Mouse (Mus musculus) bone marrow macrophage, adult 2 months (primary cell): ENCODE data around the gene Ppil3.

ENCODE experiments used
- CTCF ChIP-seq: IDR thresholded peaks from 2 replicates; pipeline ENCODE4 v1.5.1; 2012; ENCODE audit warnings: low read depth, mild to moderate bottlenecking, low read length, moderate library complexity
- POLR2A ChIP-seq: IDR thresholded peaks from 2 replicates; pipeline ENCODE4 v1.6.1; 2012; ENCODE audit warnings: mild to moderate bottlenecking, low read depth, low read length, borderline replicate concordance

DNA sequence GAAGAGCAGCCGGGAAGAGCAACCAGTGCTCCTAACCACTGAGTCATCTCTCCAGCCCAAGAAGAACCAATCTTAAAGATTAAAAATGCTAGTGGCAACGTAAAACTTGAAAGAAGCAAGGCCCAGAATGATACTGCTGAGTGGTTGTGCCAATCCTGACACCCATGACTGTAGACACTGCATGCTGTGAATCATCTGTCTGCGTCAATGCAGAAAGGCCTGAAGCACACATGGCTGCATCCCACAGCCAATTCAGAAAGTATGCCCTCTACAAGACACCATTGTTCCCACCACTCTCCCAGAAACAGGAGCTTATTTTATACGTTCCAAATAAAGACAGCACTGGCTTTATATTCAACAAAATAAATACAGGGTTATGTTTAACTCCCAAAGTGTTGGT is 37.4 kb upstream of the Ppil3 start:
- TF ChIP-seq CTCF (no peak), POLR2A (no peak)
